Mouse (Mus musculus) heart, embryonic 16.5 days (tissue): ENCODE measurements around the gene Tal1. TPM values are rescaled to one million over a fixed set of nuclear protein-coding genes. Genes with fewer than 3 reads are reported as not detected.

ENCODE experiments used
- ATAC-seq: fragments of 200-750 bp; cut with Nextera tagmentation; replicated peaks from 2 replicates; pipeline ENCODE4 v1.8.0; 2017; ENCODE audit warnings: moderate number of reproducible peaks; ENCODE audit not compliant: insufficient read depth, low FRiP score; ENCODE audit errors: extremely low read depth
- H3K27ac ChIP-seq: fragments of 300-500 bp; sonication (generic); 2 replicates; pipeline ENCODE4 v1.5.1; 2014; ENCODE audit warnings: mild to moderate bottlenecking, low read length, control low read depth, moderate library complexity
- H3K27me3 ChIP-seq: fragments of 300-500 bp; sonication (generic); 2 replicates; pipeline ENCODE4 v1.6.1; 2014; ENCODE audit warnings: low read length, mixed read lengths; ENCODE audit not compliant: control insufficient read depth, insufficient read depth
- H3K36me3 ChIP-seq: fragments of 300-500 bp; sonication (generic); 2 replicates; pipeline ENCODE4 v1.6.1; 2014; ENCODE audit not compliant: control insufficient read depth, insufficient read depth
- H3K4me1 ChIP-seq: fragments of 300-500 bp; sonication (generic); 2 replicates; pipeline ENCODE4 v1.6.1; 2014; ENCODE audit warnings: low read length, mixed read lengths; ENCODE audit not compliant: control insufficient read depth, insufficient read depth
- H3K4me2 ChIP-seq: fragments of 300-500 bp; sonication (generic); 2 replicates; pipeline ENCODE4 v1.6.1; 2014; ENCODE audit warnings: low read depth, mild to moderate bottlenecking, control low read depth, low read length
- H3K4me3 ChIP-seq: fragments of 300-500 bp; sonication (generic); 2 replicates; pipeline ENCODE4 v1.5.1; 2014; ENCODE audit warnings: mild to moderate bottlenecking, control low read depth, low read length
- H3K9ac ChIP-seq: fragments of 300-500 bp; sonication (generic); 2 replicates; pipeline ENCODE4 v1.6.1; 2014; ENCODE audit warnings: low read length, control low read depth
- H3K9me3 ChIP-seq: fragments of 300-500 bp; sonication (generic); replicated peaks from 2 replicates; pipeline ENCODE4 v1.6.1; 2016; ENCODE audit warnings: low read length; ENCODE audit not compliant: control insufficient read depth
- WGBS: fragments of 180-500 bp; shearing (Covaris S2); extraction: QIAGEN DNeasy Blood & Tissue Kit; methylation state at CpG from one replicate; pipeline ENCODE4 v1.1.7; 2014; 5-methylcytosine and 5-hydroxymethylcytosine counted together
- polyA plus RNA-seq: library from polyadenylated mRNA; unstranded; fragments of >200 nt; fragmentation: Nextera tagmentation; extraction: Ambion mirVana; gene quantifications from 2 replicates; pipeline ENCODE4 v1.2.1, GENCODE M21; 2015

Tal1 gene
- polyA plus RNA-seq, 1 experiment from 2014 or later: 0.89 TPM

DNA sequence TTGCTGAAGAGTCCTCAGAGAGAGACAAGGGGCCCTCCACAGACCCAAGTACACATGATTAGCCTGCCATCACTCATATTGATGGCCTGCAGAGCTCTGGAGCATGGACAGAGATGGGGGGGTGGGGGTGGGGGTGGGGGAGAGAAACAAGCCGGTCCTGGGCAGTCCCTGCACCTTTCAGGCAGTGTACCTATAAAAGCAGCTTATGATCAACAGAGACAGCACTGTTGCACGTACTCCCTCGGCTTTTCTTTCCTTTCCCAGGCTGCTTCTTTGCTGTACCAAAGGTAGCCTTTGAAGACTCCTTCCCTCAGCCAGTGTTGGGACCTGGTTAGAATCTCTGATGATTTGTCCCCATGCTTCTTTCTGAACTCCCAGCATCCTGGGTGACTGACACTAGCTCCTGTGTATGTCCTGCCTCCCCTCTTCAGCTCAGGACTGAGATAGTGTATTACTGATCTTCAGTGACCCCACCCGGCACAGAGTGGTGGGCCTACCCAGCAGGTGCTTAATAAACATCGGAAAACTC is 23.7 kb downstream of the Tal1 start:
- no peak overlapping the region for H3K4me2 ChIP-seq
- H3K36me3 ChIP-seq: no peaks in the 10 kb centered on the region
- H3K9ac ChIP-seq: no peak overlapping the region
- whole genome bisulfite sequencing: 22% methylated on average over 5 of the region's 5 CpGs
- no peak overlapping the region for H3K27ac ChIP-seq
- H3K9me3 ChIP-seq: no peaks in the 10 kb centered on the region
- H3K4me3 ChIP-seq: no peak overlapping the region
- 0 out of 2 replicates have a peak, but pooled peaks cover 2% of the 10 kb centered on the region for H3K27me3 ChIP-seq
- no peak for ATAC-seq
- peaks cover 8% of the 10 kb centered on the region for H3K4me1 ChIP-seq

GRCm38 (mm10) chr4:115083031-115083430 is 26.8 kb downstream of the Tal1 start:
- H3K36me3 ChIP-seq: no peaks in the 10 kb centered on the region
- H3K9ac ChIP-seq: no peak overlapping the region
- H3K4me2 ChIP-seq: no peak overlapping the region
- no peaks in the 10 kb centered on the region for H3K9me3 ChIP-seq
- no peak overlapping the region for H3K4me3 ChIP-seq
- 81% methylated on average over 3 of the region's 3 CpGs for WGBS
- H3K27me3 ChIP-seq: peaks cover 5% of the 10 kb centered on the region; the same call in 1 of the 2 replicates
- ATAC-seq: no peak
- H3K4me1 ChIP-seq: peaks cover 8% of the 10 kb centered on the region
- H3K27ac ChIP-seq: no peak overlapping the region

GRCm38 (mm10) chr4:115085522-115086095 is 29.4 kb downstream of the Tal1 start:
- Histone ChIP-seq H3K27me3 (peaks cover 13% of the 10 kb centered on the region; the same call in 1 of the 2 replicates), H3K9ac (no peak overlapping the region), H3K4me3 (no peak overlapping the region), H3K4me1 (no peaks in the 10 kb centered on the region), H3K4me2 (no peak overlapping the region), H3K36me3 (no peaks in the 10 kb centered on the region), H3K27ac (no peak overlapping the region), H3K9me3 (no peaks in the 10 kb centered on the region)
- WGBS: 22% methylated on average over 6 of the region's 6 CpGs
- no peak for ATAC-seq

GRCm38 (mm10) chr4:115086257-115086656 is 30.0 kb downstream of the Tal1 start:
- Histone ChIP-seq H3K9me3 (no peaks in the 10 kb centered on the region), H3K4me1 (no peaks in the 10 kb centered on the region), H3K36me3 (no peaks in the 10 kb centered on the region), H3K4me3 (no peak overlapping the region), H3K4me2 (no peak overlapping the region), H3K9ac (no peak overlapping the region), H3K27me3 (peaks cover 13% of the 10 kb centered on the region; the same call in 1 of the 2 replicates), H3K27ac (no peak overlapping the region)
- WGBS: 66% methylated on average over 4 of the region's 4 CpGs
- no peak for ATAC-seq

GRCm38 (mm10) chr4:115086763-115087415 is 30.7 kb downstream of the Tal1 start:
- Histone ChIP-seq H3K9ac (no peak overlapping the region), H3K4me1 (no peaks in the 10 kb centered on the region), H3K4me2 (no peak overlapping the region), H3K9me3 (no peaks in the 10 kb centered on the region), H3K4me3 (no peak overlapping the region), H3K27me3 (peaks cover 13% of the 10 kb centered on the region; the same call in 1 of the 2 replicates), H3K36me3 (no peaks in the 10 kb centered on the region), H3K27ac (no peak overlapping the region)
- 56% methylated on average over 3 of the region's 3 CpGs for WGBS
- ATAC-seq: no peak

- no peak within 1 kb of the TSS for H3K9ac ChIP-seq
- H3K9me3 ChIP-seq: no peaks in the 10 kb centered on the region
- H3K27me3 ChIP-seq: peaks cover 13% of the 10 kb centered on the region; the same call in 1 of the 2 replicates
- no peak within 1 kb of the TSS for H3K27ac ChIP-seq
- H3K36me3 ChIP-seq: no peaks in the 10 kb centered on the region
- peak within 1 kb of the TSS; percentile 49 for H3K4me2 ChIP-seq
- H3K4me1 ChIP-seq: no peaks in the 10 kb centered on the region
- ATAC-seq: no peak
- 16% methylated on average over 11 of the region's 11 CpGs for WGBS
- H3K4me3 ChIP-seq: peak within 1 kb of the TSS; percentile 28
Measured at GRCm38 (mm10) chr4:115088611-115089338, 32.5 kb downstream of the Tal1 start, which contains the start of gene Pdzk1ip1. Gene Pdzk1ip1, plus strand, starts transcription at chr4:115088708.

DNA sequence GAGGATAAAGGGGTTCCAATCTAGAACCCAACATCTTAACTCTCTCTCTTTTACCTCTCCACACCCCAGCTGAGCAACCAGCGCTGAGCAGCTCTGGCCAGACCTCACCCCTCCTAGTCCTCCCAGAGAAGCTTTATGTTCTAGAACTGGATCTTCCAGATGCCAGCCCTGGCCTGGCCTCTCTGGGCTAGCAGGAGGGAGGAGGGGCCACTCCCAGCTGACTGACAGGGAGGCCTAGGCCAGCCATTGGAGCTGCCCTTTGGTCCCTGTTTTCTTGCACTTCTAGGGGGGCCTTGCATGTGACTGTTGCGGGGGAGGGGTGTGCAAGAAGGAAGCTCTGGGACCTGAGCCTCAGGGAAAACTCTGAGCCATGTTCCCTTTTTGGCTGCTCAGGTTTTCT is 34.4 kb downstream of the Tal1 start:
- Histone ChIP-seq H3K36me3 (no peaks in the 10 kb centered on the region), H3K4me1 (peaks cover under 1% of the 10 kb centered on the region; the same call in 1 of the 2 replicates), H3K27me3 (peaks cover 20% of the 10 kb centered on the region), H3K27ac (no peak overlapping the region), H3K9me3 (no peaks in the 10 kb centered on the region), H3K9ac (no peak overlapping the region), H3K4me2 (no peak overlapping the region), H3K4me3 (no peak overlapping the region)
- WGBS: 49% methylated on average over 2 of the region's 2 CpGs
- no peak for ATAC-seq

- H3K4me2 ChIP-seq: no peak overlapping the region
- no peak overlapping the region for H3K27ac ChIP-seq
- H3K4me1 ChIP-seq: peaks cover 11% of the 10 kb centered on the region
- no peaks in the 10 kb centered on the region for H3K9me3 ChIP-seq
- no peak overlapping the region for H3K9ac ChIP-seq
- peaks cover 21% of the 10 kb centered on the region for H3K27me3 ChIP-seq
- no peak for ATAC-seq
- no peak overlapping the region for H3K4me3 ChIP-seq
- WGBS: 70% methylated on average over 3 of the region's 3 CpGs
- H3K36me3 ChIP-seq: no peaks in the 10 kb centered on the region
Measured at GRCm38 (mm10) chr4:115091806-115092205, 35.6 kb downstream of the Tal1 start.
